Mouse (Mus musculus): ENCODE measurements around the gene Noct. TPM values are rescaled to one million over a fixed set of nuclear protein-coding genes. Genes with fewer than 3 reads are reported as not detected.
A peak's percentile ranks its signal among the peaks of the same experiment; 100 is the strongest.

The Noct gene
- polyA plus RNA-seq, 1 experiment from 2014 or later, result 29.0 TPM

GRCm38 (mm10) chr3:51194075-51194474, 30.2 kb upstream of the Noct start:
- Histone ChIP-seq H3K4me3 (ENCODE audit: low read depth, low read length) (no peak overlapping the region), H3K9ac (ENCODE audit: low read depth, low read length) (no peak overlapping the region), H3K36me3 (ENCODE audit: control insufficient read depth, insufficient read depth, low read length) (no peaks in the 10 kb centered on the region), H3K27me3 (ENCODE audit: control insufficient read depth, insufficient read depth, low read depth, low read length) (no peaks in the 10 kb centered on the region), H3K9me3 (replicated peaks; ENCODE audit: control insufficient read depth, low read length, poor library complexity, severe bottlenecking) (no peaks in the 10 kb centered on the region), H3K4me1 (ENCODE audit: control insufficient read depth, insufficient read depth, low read length) (no peaks in the 10 kb centered on the region), H3K4me2 (ENCODE audit: low read length) (no peak overlapping the region), H3K27ac (ENCODE audit: low read length) (no peak overlapping the region)
- 76% methylated on average over 6 of the region's 6 CpGs for WGBS
- no peak for ATAC-seq

- Histone ChIP-seq H3K4me3 (ENCODE audit: low read depth, low read length) (no peak overlapping the region), H3K4me1 (ENCODE audit: control insufficient read depth, insufficient read depth, low read length) (no peaks in the 10 kb centered on the region), H3K27me3 (ENCODE audit: control insufficient read depth, insufficient read depth, low read depth, low read length) (no peaks in the 10 kb centered on the region), H3K27ac (ENCODE audit: low read length) (no peak overlapping the region), H3K36me3 (ENCODE audit: control insufficient read depth, insufficient read depth, low read length) (no peaks in the 10 kb centered on the region), H3K9ac (ENCODE audit: low read depth, low read length) (no peak overlapping the region), H3K4me2 (ENCODE audit: low read length) (peak overlapping the region; percentile 5), H3K9me3 (replicated peaks; ENCODE audit: control insufficient read depth, low read length, poor library complexity, severe bottlenecking) (no peaks in the 10 kb centered on the region)
- ATAC-seq, result no peak
- WGBS, result 53% methylated on average over 8 of the region's 8 CpGs
Measured at GRCm38 (mm10) chr3:51195321-51195720, 28.9 kb upstream of the Noct start.

GRCm38 (mm10) chr3:51195736-51196135, 28.5 kb upstream of the Noct start:
- no peaks in the 10 kb centered on the region for H3K36me3 ChIP-seq (ENCODE audit: control insufficient read depth, insufficient read depth, low read length)
- no peak overlapping the region for H3K9ac ChIP-seq (ENCODE audit: low read depth, low read length)
- no peaks in the 10 kb centered on the region for H3K9me3 ChIP-seq (replicated peaks; ENCODE audit: control insufficient read depth, low read length, poor library complexity, severe bottlenecking)
- peak; percentile 14; the same call in 1 of the 2 replicates for ATAC-seq
- 36% methylated on average over 8 of the region's 8 CpGs for WGBS
- no peaks in the 10 kb centered on the region for H3K27me3 ChIP-seq (ENCODE audit: control insufficient read depth, insufficient read depth, low read depth, low read length)
- H3K4me3 ChIP-seq (ENCODE audit: low read depth, low read length), result no peak overlapping the region
- H3K27ac ChIP-seq (ENCODE audit: low read length), result no peak overlapping the region
- H3K4me1 ChIP-seq (ENCODE audit: control insufficient read depth, insufficient read depth, low read length), result no peaks in the 10 kb centered on the region
- H3K4me2 ChIP-seq (ENCODE audit: low read length), result peak overlapping the region; percentile 5

- Histone ChIP-seq H3K9ac (ENCODE audit: low read depth, low read length) (no peak overlapping the region), H3K4me3 (ENCODE audit: low read depth, low read length) (no peak overlapping the region), H3K27ac (ENCODE audit: low read length) (no peak overlapping the region), H3K27me3 (ENCODE audit: control insufficient read depth, insufficient read depth, low read depth, low read length) (no peaks in the 10 kb centered on the region), H3K4me2 (ENCODE audit: low read length) (no peak overlapping the region), H3K9me3 (replicated peaks; ENCODE audit: control insufficient read depth, low read length, poor library complexity, severe bottlenecking) (no peaks in the 10 kb centered on the region), H3K36me3 (ENCODE audit: control insufficient read depth, insufficient read depth, low read length) (no peaks in the 10 kb centered on the region), H3K4me1 (ENCODE audit: control insufficient read depth, insufficient read depth, low read length) (no peaks in the 10 kb centered on the region)
- WGBS, result 92% methylated on average over 3 of the region's 3 CpGs
- no peak for ATAC-seq
Measured at GRCm38 (mm10) chr3:51196724-51197111, 27.5 kb upstream of the Noct start.

GRCm38 (mm10) chr3:51197112-51197731, 27.0 kb upstream of the Noct start:
- no peak for ATAC-seq
- H3K9ac ChIP-seq (ENCODE audit: low read depth, low read length), result no peak overlapping the region

GRCm38 (mm10) chr3:51198291-51198690, 26.0 kb upstream of the Noct start:
- 64% methylated on average over 1 of the region's 1 CpGs for WGBS
- no peak for ATAC-seq
- Histone ChIP-seq H3K9ac (ENCODE audit: low read depth, low read length) (no peak overlapping the region), H3K4me3 (ENCODE audit: low read depth, low read length) (no peak overlapping the region), H3K4me1 (ENCODE audit: control insufficient read depth, insufficient read depth, low read length) (no peaks in the 10 kb centered on the region), H3K9me3 (replicated peaks; ENCODE audit: control insufficient read depth, low read length, poor library complexity, severe bottlenecking) (no peaks in the 10 kb centered on the region), H3K27ac (ENCODE audit: low read length) (no peak overlapping the region), H3K36me3 (ENCODE audit: control insufficient read depth, insufficient read depth, low read length) (no peaks in the 10 kb centered on the region), H3K4me2 (ENCODE audit: low read length) (no peak overlapping the region), H3K27me3 (ENCODE audit: control insufficient read depth, insufficient read depth, low read depth, low read length) (no peaks in the 10 kb centered on the region)

More at GRCm38 (mm10) chr3:51197112-51197731, 27.0 kb upstream of the Noct start:
- Histone ChIP-seq H3K9me3 (replicated peaks; ENCODE audit: control insufficient read depth, low read length, poor library complexity, severe bottlenecking) (no peaks in the 10 kb centered on the region), H3K4me1 (ENCODE audit: control insufficient read depth, insufficient read depth, low read length) (no peaks in the 10 kb centered on the region), H3K4me2 (ENCODE audit: low read length) (no peak overlapping the region), H3K27me3 (ENCODE audit: control insufficient read depth, insufficient read depth, low read depth, low read length) (no peaks in the 10 kb centered on the region), H3K27ac (ENCODE audit: low read length) (no peak overlapping the region), H3K4me3 (ENCODE audit: low read depth, low read length) (no peak overlapping the region), H3K36me3 (ENCODE audit: control insufficient read depth, insufficient read depth, low read length) (no peaks in the 10 kb centered on the region)
- WGBS, result 80% methylated on average over 9 of the region's 9 CpGs

- Histone ChIP-seq H3K36me3 (ENCODE audit: control insufficient read depth, insufficient read depth, low read length) (no peaks in the 10 kb centered on the region), H3K27ac (ENCODE audit: low read length) (no peak overlapping the region), H3K4me1 (ENCODE audit: control insufficient read depth, insufficient read depth, low read length) (no peaks in the 10 kb centered on the region), H3K9me3 (replicated peaks; ENCODE audit: control insufficient read depth, low read length, poor library complexity, severe bottlenecking) (no peaks in the 10 kb centered on the region), H3K27me3 (ENCODE audit: control insufficient read depth, insufficient read depth, low read depth, low read length) (no peaks in the 10 kb centered on the region), H3K9ac (ENCODE audit: low read depth, low read length) (no peak overlapping the region), H3K4me3 (ENCODE audit: low read depth, low read length) (no peak overlapping the region), H3K4me2 (ENCODE audit: low read length) (no peak overlapping the region)
- WGBS, result 71% methylated on average over 6 of the region's 6 CpGs
- ATAC-seq, result no peak
Measured at GRCm38 (mm10) chr3:51199130-51199529, 25.1 kb upstream of the Noct start.

- no peak overlapping the region for H3K27ac ChIP-seq (ENCODE audit: low read length)
- H3K9ac ChIP-seq (ENCODE audit: low read depth, low read length), result no peak overlapping the region
- no peak overlapping the region for H3K4me2 ChIP-seq (ENCODE audit: low read length)
- no peak overlapping the region for H3K4me3 ChIP-seq (ENCODE audit: low read depth, low read length)
- H3K36me3 ChIP-seq (ENCODE audit: control insufficient read depth, insufficient read depth, low read length), result no peaks in the 10 kb centered on the region
- no peaks in the 10 kb centered on the region for H3K9me3 ChIP-seq (replicated peaks; ENCODE audit: control insufficient read depth, low read length, poor library complexity, severe bottlenecking)
- WGBS, result 85% methylated on average over 4 of the region's 4 CpGs
- no peaks in the 10 kb centered on the region for H3K27me3 ChIP-seq (ENCODE audit: control insufficient read depth, insufficient read depth, low read depth, low read length)
- no peaks in the 10 kb centered on the region for H3K4me1 ChIP-seq (ENCODE audit: control insufficient read depth, insufficient read depth, low read length)
- no peak for ATAC-seq
Measured at GRCm38 (mm10) chr3:51200311-51200710, 23.9 kb upstream of the Noct start.

GRCm38 (mm10) chr3:51200894-51201293, 23.4 kb upstream of the Noct start:
- no peaks in the 10 kb centered on the region for H3K36me3 ChIP-seq (ENCODE audit: control insufficient read depth, insufficient read depth, low read length)
- H3K4me3 ChIP-seq (ENCODE audit: low read depth, low read length), result no peak overlapping the region
- 87% methylated on average over 7 of the region's 7 CpGs for WGBS
- H3K27ac ChIP-seq (ENCODE audit: low read length), result no peak overlapping the region
- no peaks in the 10 kb centered on the region for H3K4me1 ChIP-seq (ENCODE audit: control insufficient read depth, insufficient read depth, low read length)
- no peak overlapping the region for H3K9ac ChIP-seq (ENCODE audit: low read depth, low read length)
- no peak overlapping the region for H3K4me2 ChIP-seq (ENCODE audit: low read length)
- ATAC-seq, result no peak
- no peaks in the 10 kb centered on the region for H3K27me3 ChIP-seq (ENCODE audit: control insufficient read depth, insufficient read depth, low read depth, low read length)
- H3K9me3 ChIP-seq (replicated peaks; ENCODE audit: control insufficient read depth, low read length, poor library complexity, severe bottlenecking), result no peaks in the 10 kb centered on the region
